Mouse (Mus musculus) liver, embryonic 14.5 days (tissue): ENCODE results near the gene Bmp8b. TPM values are rescaled to one million over a fixed set of nuclear protein-coding genes. Genes with fewer than 3 reads are reported as not detected.

Experiments
- ATAC-seq: fragments of 200-750 bp; cut with Nextera tagmentation; 2 replicates; pipeline ENCODE4 v1.8.0; 2017; ENCODE audit warnings: moderate number of reproducible peaks, mild to moderate bottlenecking, moderate library complexity; ENCODE audit not compliant: insufficient read depth
- DNase-seq, 3 experiments: peaks; one replicate each; pipeline ENCODE4 v3.0.0-alpha.2; 2012 to 2013; ENCODE audit warnings: low read depth in 3 of 3, low spot score in 3 of 3
- H3K27ac ChIP-seq: fragments of 300-500 bp; sonication (generic); 2 replicates; pipeline ENCODE4 v1.5.1; 2014; ENCODE audit warnings: moderate library complexity, mild to moderate bottlenecking, control low read depth, inconsistent platforms
- H3K27me3 ChIP-seq: fragments of 300-500 bp; sonication (generic); 2 replicates; pipeline ENCODE4 v1.6.1; 2014; ENCODE audit warnings: mild to moderate bottlenecking, low read length, moderate library complexity; ENCODE audit not compliant: control insufficient read depth, insufficient read depth
- H3K36me3 ChIP-seq: fragments of 300-500 bp; sonication (generic); replicated peaks from 2 replicates; pipeline ENCODE4 v1.6.1; 2014; ENCODE audit warnings: low read depth; ENCODE audit not compliant: control insufficient read depth, insufficient read depth
- H3K4me1 ChIP-seq, 2 experiments: fragments of 200-500 bp in 1 of 2; fragments of 300-500 bp in 1 of 2; sonication (generic) in 1 of 2; replicated peaks; 2 replicates each; pipeline ENCODE4 v1.6.1; 2012 to 2014; ENCODE audit warnings: antibody characterized with exemption in 1 of 2, inconsistent platforms in 1 of 2, low read length in 1 of 2; ENCODE audit not compliant: control insufficient read depth in 2 of 2, insufficient read depth in 2 of 2
- H3K4me2 ChIP-seq: fragments of 300-500 bp; sonication (generic); 2 replicates; pipeline ENCODE4 v1.6.1; 2014; ENCODE audit warnings: low read depth, mild to moderate bottlenecking, control low read depth, moderate library complexity
- H3K4me3 ChIP-seq, 2 experiments: fragments of 200-500 bp in 1 of 2; fragments of 300-500 bp in 1 of 2; sonication (generic) in 1 of 2; 2 replicates each; pipeline ENCODE4 v1.5.1; 2012 to 2014; ENCODE audit warnings: low read depth in 2 of 2, low read length in 2 of 2, mild to moderate bottlenecking in 2 of 2, control low read depth in 1 of 2, inconsistent platforms in 1 of 2, moderate library complexity in 1 of 2; ENCODE audit not compliant: insufficient read depth in 1 of 2
- H3K9ac ChIP-seq: fragments of 300-500 bp; sonication (generic); replicated peaks from 2 replicates; pipeline ENCODE4 v1.6.1; 2014; ENCODE audit warnings: mild to moderate bottlenecking, control low read depth, moderate library complexity
- H3K9me3 ChIP-seq: fragments of 300-500 bp; sonication (generic); 2 replicates; pipeline ENCODE4 v1.6.1; 2016; ENCODE audit warnings: low read length, mixed read lengths; ENCODE audit not compliant: control insufficient read depth
- CTCF ChIP-seq: IDR thresholded peaks from 2 replicates; pipeline ENCODE4 v1.5.1; 2016; ENCODE audit warnings: antibody characterized with exemption, low read depth, control low read depth
- EP300 ChIP-seq: IDR thresholded peaks from 2 replicates; pipeline ENCODE4 v1.6.1; 2016; ENCODE audit warnings: antibody characterized with exemption, low read depth
- WGBS: fragments of 180-500 bp; shearing (Covaris S2); extraction: QIAGEN DNeasy Blood & Tissue Kit; methylation state at CpG from one replicate; pipeline ENCODE4 v1.1.7; 2014; ENCODE audit not compliant: insufficient replicate concordance; 5-methylcytosine and 5-hydroxymethylcytosine counted together
- polyA plus RNA-seq, 2 experiments: library from polyadenylated mRNA; depleted of rRNA in 1 of 2; stranded (reverse) in 1 of 2; unstranded in 1 of 2; fragments of >200 nt; fragmentation: Nextera tagmentation in 1 of 2; extraction: Ambion mirVana in 1 of 2; gene quantifications; 2 replicates each; pipeline versions ENCODE4 v1.2.1 to v1.2.3; 2012 to 2014

Gene Bmp8b
- polyA plus RNA-seq, 2 experiments: 0.22 to 0.24 TPM

GRCm38 (mm10) chr4:123137551-123137950, 32.6 kb downstream of the Bmp8b start:
- 70% methylated on average over 3 of the region's 3 CpGs for WGBS
- Histone ChIP-seq H3K27ac (no peak overlapping the region), H3K4me3 (no peak overlapping the region), H3K4me2 (no peak overlapping the region), H3K27me3 (no peaks in the 10 kb centered on the region), H3K4me1 (peaks cover 5 to 11% of the 10 kb centered on the region in 2 experiments), H3K9me3 (no peaks in the 10 kb centered on the region), H3K36me3 (peaks cover 21% of the 10 kb centered on the region), H3K9ac (no peak overlapping the region)
- no peak for DNase-seq
- ATAC-seq: no peak
- TF ChIP-seq CTCF: no peak
- TF ChIP-seq EP300: no peak

GRCm38 (mm10) chr4:123139513-123140154, 34.7 kb downstream of the Bmp8b start, which contains the start of gene Ppie:
TSS of gene Ppie (minus strand) at chr4:123139951.
- Histone ChIP-seq H3K9ac (peak within 1 kb of the TSS; percentile 66), H3K36me3 (peaks cover 5% of the 10 kb centered on the region), H3K4me3 (peak within 1 kb of the TSS; percentile 89 to 90), H3K9me3 (no peaks in the 10 kb centered on the region), H3K4me1 (peaks cover 5 to 11% of the 10 kb centered on the region in 2 experiments), H3K27ac (peak within 1 kb of the TSS; percentile 4), H3K27me3 (no peaks in the 10 kb centered on the region), H3K4me2 (peak within 1 kb of the TSS; percentile 90)
- TF ChIP-seq EP300: no peak
- 0 out of 2 replicates have a peak, but pooled peaks have one; percentile 16 for TF ChIP-seq CTCF
- ATAC-seq (peak; percentile 96), DNase-seq (peak; percentile 68 to 77 (median 75))
- under 1% methylated on average over 34 of the region's 34 CpGs for WGBS

GRCm38 (mm10) chr4:123147446-123148150, 42.6 kb downstream of the Bmp8b start:
- Histone ChIP-seq H3K9me3 (no peaks in the 10 kb centered on the region), H3K36me3 (no peaks in the 10 kb centered on the region), H3K4me1 (no peaks in the 10 kb centered on the region), H3K27me3 (no peaks in the 10 kb centered on the region), H3K4me3 (no peak overlapping the region), H3K4me2 (no peak overlapping the region), H3K27ac (no peak overlapping the region), H3K9ac (no peak overlapping the region)
- no peak for DNase-seq
- TF ChIP-seq CTCF: no peak
- no peak for TF ChIP-seq EP300
- 24% methylated on average over 5 of the region's 5 CpGs for WGBS
- ATAC-seq: no peak

DNA sequence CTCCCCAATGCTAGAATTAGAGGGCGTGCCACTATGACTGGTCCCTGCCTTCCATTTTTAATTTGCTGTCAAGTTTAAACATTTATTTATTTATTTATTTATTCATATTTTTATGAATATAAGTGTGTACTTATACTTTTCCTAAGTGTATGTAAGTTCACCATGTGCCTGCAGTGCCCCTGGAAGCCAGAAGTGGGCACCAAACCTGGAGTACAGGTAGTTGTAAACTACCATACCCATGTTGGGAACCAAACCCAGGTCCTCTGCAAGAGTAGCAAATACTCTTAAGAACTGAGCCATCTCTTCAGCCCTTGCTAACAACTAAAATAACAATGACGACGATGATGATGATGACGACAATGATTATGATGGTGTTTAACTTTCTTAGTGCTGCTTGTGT, 47.0 kb downstream of the Bmp8b start:
- no peaks in the 10 kb centered on the region for H3K27me3 ChIP-seq
- DNase-seq (no peak), ATAC-seq (no peak)
- 59% methylated on average over 4 of the region's 4 CpGs for WGBS
- TF ChIP-seq CTCF (no peak), EP300 (no peak)
- no peak overlapping the region for H3K9ac ChIP-seq
- H3K36me3 ChIP-seq: no peaks in the 10 kb centered on the region
- H3K27ac ChIP-seq: no peak overlapping the region
- H3K4me2 ChIP-seq: no peak overlapping the region
- no peak overlapping the region for H3K4me3 ChIP-seq
- no peaks in the 10 kb centered on the region for H3K4me1 ChIP-seq
- H3K9me3 ChIP-seq: no peaks in the 10 kb centered on the region

DNA sequence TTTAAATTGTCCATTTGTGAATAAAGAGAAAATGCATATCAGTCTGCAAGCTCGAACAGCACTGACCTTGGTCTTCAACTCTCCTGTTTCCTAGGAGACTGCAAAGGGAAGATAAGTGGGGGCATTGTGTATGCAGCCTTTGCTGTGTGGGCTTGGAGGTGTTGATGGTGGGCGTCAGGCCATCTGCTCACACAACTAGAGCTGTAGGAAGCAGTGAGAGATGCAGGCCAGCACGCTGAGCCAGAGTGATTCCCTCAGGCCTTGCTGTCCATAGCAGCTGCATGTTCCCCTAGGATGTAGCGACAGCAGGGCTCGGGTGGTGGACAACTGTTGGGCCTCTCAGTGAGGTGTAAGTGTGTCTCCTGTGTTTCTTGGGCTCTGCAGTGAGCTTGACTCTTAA, 48.0 kb downstream of the Bmp8b start:
- H3K27me3 ChIP-seq: no peaks in the 10 kb centered on the region
- no peaks in the 10 kb centered on the region for H3K9me3 ChIP-seq
- no peaks in the 10 kb centered on the region for H3K36me3 ChIP-seq
- H3K4me1 ChIP-seq: no peaks in the 10 kb centered on the region
- TF ChIP-seq CTCF (no peak), EP300 (no peak)
- DNase-seq (no peak), ATAC-seq (no peak)
- no peak overlapping the region for H3K9ac ChIP-seq
- no peak overlapping the region for H3K4me3 ChIP-seq
- 43% methylated on average over 5 of the region's 5 CpGs for WGBS
- H3K27ac ChIP-seq: no peak overlapping the region
- no peak overlapping the region for H3K4me2 ChIP-seq
